In genomic region chr15:67228633-67229032, GRCm38 (mm10) we compare ENCODE assay signal across 22 mouse cellular contexts.
"Had no signal": no experiment of that assay in that cellular context is flagged by ENCODE, and none has a peak within 500 bp of the region (broad histone marks: within the 10 kb centered on the region; RNA-seq: fewer than 3 reads in every experiment).

No protein-coding gene starts in this region.

- H3K4me3 ChIP-seq: gastrocnemius, adult 2 months; heart, embryonic 10.5 days; heart, embryonic 12.5 days; hindbrain, embryonic 10.5 days; hindbrain, embryonic 12.5 days; intestine, embryonic 15.5 days; layer of hippocampus, adult 2 months; left cerebral cortex, adult 2 months; limb, embryonic 10.5 days; limb, embryonic 12.5 days had no signal

- H3K27ac ChIP-seq: gastrocnemius, adult 2 months; heart, embryonic 10.5 days; hindbrain, embryonic 10.5 days; hindbrain, embryonic 12.5 days; hindbrain, embryonic 14.5 days; intestine, embryonic 15.5 days; layer of hippocampus, adult 2 months; left cerebral cortex, adult 2 months; limb, embryonic 10.5 days; limb, embryonic 12.5 days had no signal

- ATAC-seq: hindbrain, embryonic 16.5 days; inflammation-experienced regulatory T-cells, adult 6 months; intestine, embryonic 15.5 days; intestine, postnatal 0 days had no signal

- H3K27me3 ChIP-seq: heart, embryonic 12.5 days; hindbrain, embryonic 12.5 days; intestine, embryonic 15.5 days; limb, embryonic 12.5 days had no signal

- H3K9ac ChIP-seq: heart, embryonic 12.5 days; hindbrain, embryonic 12.5 days; hindbrain, embryonic 14.5 days; intestine, embryonic 15.5 days; limb, embryonic 12.5 days had no signal

- H3K4me1 ChIP-seq: hindbrain, embryonic 10.5 days; hindbrain, embryonic 12.5 days; intestine, embryonic 15.5 days had no signal

- H3K36me3 ChIP-seq: heart, embryonic 10.5 days; heart, embryonic 12.5 days; hindbrain, embryonic 10.5 days; hindbrain, embryonic 12.5 days; intestine, embryonic 15.5 days; limb, embryonic 10.5 days; limb, embryonic 12.5 days had no signal

- H3K4me2 ChIP-seq: heart, embryonic 12.5 days; hindbrain, embryonic 12.5 days; hindbrain, embryonic 14.5 days; intestine, embryonic 15.5 days; limb, embryonic 12.5 days had no signal

- DNase-seq: heart, adult 18-20 months; heart, postnatal 10 days; heart, postnatal 4 days; kidney, adult 18-20 months; kidney, adult 8-10 months; kidney, postnatal 10 days; kidney, postnatal 25 days; liver had no signal

- H3K9me3 ChIP-seq: heart, embryonic 10.5 days; heart, embryonic 12.5 days; hindbrain, embryonic 10.5 days; hindbrain, embryonic 12.5 days; intestine, embryonic 15.5 days; limb, embryonic 10.5 days; limb, embryonic 12.5 days had no signal
